Mouse (Mus musculus): ENCODE results near the gene Cdkn2aipnl.

The Cdkn2aipnl gene

GRCm38 (mm10) chr11:51966651-51967050 is 810 bp upstream of the Cdkn2aipnl start:
- ChIA-PET CTCF (interaction anchor here (0.5 to 4.6 kb wide), 56 partner anchors 8 to 1106 kb away, joined by 3 to 37 read pairs (median 4); partner anchors contain the start of genes 0610009B22Rik (in 1 of the 4), Sar1b (in 1 of the 4) and Sec24a (in 1 of the 4)), POLR2A (interaction anchor here in 3 of 4 experiments (0.5 to 4.0 kb wide), 48 partner anchors 9 to 430 kb away, joined by 3 to 23 read pairs (median 5); partner anchors contain the start of genes 0610009B22Rik (in 1 of the 3), 9530068E07Rik (in 1 of the 3), Hnrnpab (in 1 of the 3) and Jade2 (in 1 of the 3))

GRCm38 (mm10) chr11:51968896-51969295 is 1.4 kb downstream of the Cdkn2aipnl start:
- CTCF ChIA-PET: interaction anchor here (0.6 to 3.9 kb wide), 8 partner anchors 149 to 353 kb away, joined by 3 to 37 read pairs (median 4); no protein-coding TSS in a partner anchor
- POLR2A ChIA-PET: interaction anchor here in 1 of 4 experiments (0.9 to 1.6 kb wide), 3 partner anchors 8 to 371 kb away, joined by 3 to 5 read pairs (median 3); no protein-coding TSS in a partner anchor

GRCm38 (mm10) chr11:51969511-51969910 is 2.0 kb downstream of the Cdkn2aipnl start:
- POLR2A ChIA-PET: interaction anchor here in 2 of 4 experiments (0.9 to 1.7 kb wide), 5 partner anchors 8 to 370 kb away, joined by 3 to 5 read pairs (median 3); no protein-coding TSS in a partner anchor
- CTCF ChIA-PET: interaction anchor here (0.9 to 3.9 kb wide), 7 partner anchors 149 to 251 kb away, joined by 3 to 37 read pairs (median 4); no protein-coding TSS in a partner anchor

- CTCF ChIA-PET: interaction anchor here in 2 of 4 experiments (0.6 to 1.6 kb wide), 2 partner anchors 154 kb away, joined by 3 to 5 read pairs; no protein-coding TSS in a partner anchor
- POLR2A ChIA-PET: interaction anchor here in 1 of 4 experiments (0.9 to 2.2 kb wide), 2 partner anchors 15 to 113 kb away, joined by 3 to 9 read pairs; no protein-coding TSS in a partner anchor
Observed at GRCm38 (mm10) chr11:51971644-51972043, 4.2 kb downstream of the Cdkn2aipnl start.

GRCm38 (mm10) chr11:51999611-52000289 is 32.3 kb downstream of the Cdkn2aipnl start:
- ChIA-PET POLR2A (interaction anchor here (0.6 to 2.6 kb wide), 75 partner anchors 8 to 915 kb away, joined by 3 to 29 read pairs (median 4); partner anchors contain the start of genes Cdkn2aipnl (in 2 of the 4), Ppp2ca (in 2 of the 4), Vdac1 (in 2 of the 4) and 0610009B22Rik (in 1 of the 4)), CTCF (interaction anchor here in 1 of 4 experiments (0.5 to 1.0 kb wide), 6 partner anchors 33 to 360 kb away, joined by 3 to 6 read pairs (median 4); no protein-coding TSS in a partner anchor)

DNA sequence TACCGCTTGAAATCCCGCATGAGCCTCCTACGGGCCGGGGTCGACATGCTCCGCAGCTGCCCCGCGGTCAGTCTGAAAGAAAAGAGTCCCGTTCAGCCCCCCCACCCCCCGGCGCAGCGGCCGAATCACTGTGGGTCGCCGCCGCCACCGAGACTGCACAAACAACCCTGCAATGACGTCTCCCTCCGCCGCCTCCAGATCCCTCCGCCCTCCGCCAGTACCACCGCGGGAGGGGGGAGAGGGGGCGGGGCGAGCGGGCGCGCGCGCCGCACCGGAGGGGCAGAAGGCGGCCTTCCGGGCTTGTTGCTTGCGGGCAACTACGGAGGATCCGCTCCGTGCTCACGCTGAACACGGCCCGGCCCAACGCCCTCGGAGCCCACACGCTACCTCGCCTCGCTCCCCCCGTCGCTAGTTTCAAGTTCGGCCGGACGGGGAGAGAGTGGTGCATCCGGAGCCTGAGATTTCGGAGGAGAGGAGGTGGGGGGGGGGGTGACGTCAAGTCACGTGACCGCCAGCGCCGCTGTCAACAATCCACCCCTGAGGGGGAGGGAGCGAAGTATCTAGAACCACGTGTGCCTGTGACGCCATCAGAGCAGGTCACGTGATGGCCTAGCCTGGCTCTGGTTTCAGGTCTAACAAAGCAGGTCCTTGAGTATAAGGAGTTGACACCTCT is 33.0 kb downstream of the Cdkn2aipnl start, which contains the start of gene Ube2b:
TSS of gene Ube2b (minus strand) at position 473 of the 673 bp plus-strand sequence.
- ChIA-PET POLR2A (interaction anchor here (0.6 to 2.6 kb wide), 33 partner anchors 8 to 659 kb away, joined by 3 to 29 read pairs (median 5); partner anchors contain the start of genes Vdac1 (in 2 of the 4), Cdkn2aipnl (in 1 of the 4), Hnrnpab (in 1 of the 4) and Ppp2ca (in 1 of the 4)), CTCF (interaction anchor here in 1 of 4 experiments (0.6 kb wide), 1 partner anchor 145 kb away, joined by 3 read pairs; no protein-coding TSS in a partner anchor)

DNA sequence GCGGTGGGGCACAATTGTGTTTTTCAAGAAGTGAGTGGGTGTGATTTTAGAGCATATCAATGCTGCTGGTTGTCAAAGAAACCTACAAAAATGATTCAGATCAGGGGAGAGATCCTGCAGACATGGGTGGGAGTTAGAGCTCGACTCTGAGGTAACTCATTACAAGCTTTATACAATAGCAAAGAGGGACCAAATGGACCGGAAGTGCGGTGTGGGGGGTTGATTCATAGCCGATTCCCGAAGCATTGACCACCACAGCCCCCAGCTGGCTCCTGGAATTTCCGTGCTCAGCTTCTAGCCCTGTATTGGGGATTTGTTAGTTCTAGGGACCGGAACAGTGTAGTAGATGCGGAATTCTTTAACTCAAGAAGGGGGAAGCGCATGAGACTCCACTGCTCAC is 33.9 kb downstream of the Cdkn2aipnl start:
- ChIA-PET POLR2A (interaction anchor here in 3 of 4 experiments (0.7 to 2.8 kb wide), 8 partner anchors 9 to 394 kb away, joined by 3 to 11 read pairs (median 4); partner anchors contain the start of genes Cdkn2aipnl (in 1 of the 3), Hnrnpab (in 1 of the 3), Ppp2ca (in 1 of the 3) and Sar1b (in 1 of the 3)), CTCF (no interaction called here)

GRCm38 (mm10) chr11:52001861-52002260 is 34.4 kb downstream of the Cdkn2aipnl start:
- ChIA-PET CTCF (no interaction called here), POLR2A (interaction anchor here in 2 of 4 experiments (0.9 to 2.8 kb wide), 7 partner anchors 10 to 395 kb away, joined by 3 to 11 read pairs (median 4); partner anchors contain the start of genes Cdkn2aipnl (in 1 of the 2), Hnrnpab (in 1 of the 2), Ppp2ca (in 1 of the 2) and Sar1b (in 1 of the 2))

- POLR2A ChIA-PET: interaction anchor here (0.5 to 3.2 kb wide), 34 partner anchors 10 to 1631 kb away, joined by 3 to 17 read pairs (median 4); partner anchors contain the start of genes Cdkn2aipnl (in 2 of the 4), Ppp2ca (in 2 of the 4), 0610009B22Rik (in 1 of the 4) and Rmnd5b (in 1 of the 4)
- CTCF ChIA-PET: interaction anchor here (0.5 to 1.2 kb wide), 11 partner anchors 8 to 1718 kb away, joined by 3 to 11 read pairs (median 4); partner anchors contain the start of gene Il5 (in 1 of the 4)
Observed at GRCm38 (mm10) chr11:52002842-52003504, 35.5 kb downstream of the Cdkn2aipnl start.

GRCm38 (mm10) chr11:52003505-52003771 is 36.0 kb downstream of the Cdkn2aipnl start:
- ChIA-PET POLR2A (interaction anchor here (0.5 to 3.2 kb wide), 27 partner anchors 9 to 1632 kb away, joined by 3 to 17 read pairs (median 3); partner anchors contain the start of genes Cdkn2aipnl (in 2 of the 4), Ppp2ca (in 2 of the 4), 0610009B22Rik (in 1 of the 4) and Rmnd5b (in 1 of the 4)), CTCF (interaction anchor here in 3 of 4 experiments (0.5 to 1.3 kb wide), 5 partner anchors 7 to 247 kb away, joined by 3 to 5 read pairs (median 4); no protein-coding TSS in a partner anchor)

DNA sequence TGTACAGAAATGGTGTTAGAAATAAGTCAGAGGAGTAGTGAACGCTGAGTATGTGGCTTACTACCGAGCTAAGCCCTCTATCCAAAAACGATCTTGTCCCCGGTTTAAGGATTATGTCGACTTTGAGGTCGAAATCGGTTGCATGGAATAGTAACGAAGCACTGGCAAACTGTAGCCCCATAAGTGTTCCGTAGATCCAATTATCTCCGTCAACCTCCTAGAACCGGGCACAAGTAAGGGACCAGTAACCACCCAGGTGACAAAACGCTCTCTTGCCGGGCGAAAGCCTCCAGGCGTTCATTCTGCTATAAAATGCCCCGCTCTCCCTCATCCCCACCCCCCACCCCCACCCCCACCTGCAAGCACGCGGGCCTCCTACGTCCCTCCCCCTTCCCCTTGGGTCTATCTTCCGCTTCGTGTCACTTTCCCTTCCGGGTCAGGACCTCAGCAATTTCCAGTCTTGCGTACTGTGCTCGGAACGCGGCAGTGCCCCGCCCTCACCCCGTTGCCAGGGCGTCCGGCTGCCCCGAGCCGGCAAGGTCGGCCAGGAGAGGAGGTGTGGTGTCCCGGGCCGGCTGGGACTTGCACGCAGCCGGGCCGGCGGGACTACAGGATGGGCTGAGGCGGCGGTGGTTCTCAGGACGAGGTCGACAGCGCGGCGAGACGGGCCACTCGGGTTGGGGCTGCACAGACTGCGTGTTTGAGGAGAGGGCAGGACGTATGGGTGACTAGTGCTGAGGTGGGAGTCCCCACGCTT is 36.5 kb downstream of the Cdkn2aipnl start, which contains the start of gene Cdkl3:
TSS of gene Cdkl3 (plus strand) at position 450 of the 757 bp plus-strand sequence.
- CTCF ChIA-PET: interaction anchor here in 2 of 4 experiments (0.5 to 1.3 kb wide), 3 partner anchors 146 to 216 kb away, joined by 3 to 4 read pairs (median 4); no protein-coding TSS in a partner anchor
- POLR2A ChIA-PET: interaction anchor here in 3 of 4 experiments (0.5 to 3.2 kb wide), 26 partner anchors 9 to 645 kb away, joined by 3 to 17 read pairs (median 3); partner anchors contain the start of genes Cdkn2aipnl (in 2 of the 3), Ppp2ca (in 2 of the 3), 0610009B22Rik (in 1 of the 3) and Rmnd5b (in 1 of the 3)

GRCm38 (mm10) chr11:52005586-52005985 is 38.1 kb downstream of the Cdkn2aipnl start:
- POLR2A ChIA-PET: interaction anchor here in 2 of 4 experiments (0.6 to 3.2 kb wide), 5 partner anchors 18 to 353 kb away, joined by 3 to 17 read pairs (median 4); partner anchors contain the start of gene Ppp2ca (in 1 of the 2)
- CTCF ChIA-PET: no interaction called here

GRCm38 (mm10) chr11:52011011-52011410 is 43.5 kb downstream of the Cdkn2aipnl start:
- POLR2A ChIA-PET: interaction anchor here in 2 of 4 experiments (0.9 to 2.6 kb wide), 5 partner anchors 11 to 44 kb away, joined by 3 to 11 read pairs (median 3); partner anchors contain the start of gene Cdkn2aipnl (in 1 of the 2)
- CTCF ChIA-PET: interaction anchor here in 1 of 4 experiments (0.6 kb wide), 1 partner anchor 8 kb away, joined by 4 read pairs; no protein-coding TSS in a partner anchor

GRCm38 (mm10) chr11:52011541-52011940 is 44.1 kb downstream of the Cdkn2aipnl start:
- CTCF ChIA-PET: interaction anchor here in 2 of 4 experiments (0.6 to 2.5 kb wide), 3 partner anchors 159 to 194 kb away, joined by 3 to 8 read pairs (median 7); no protein-coding TSS in a partner anchor
- POLR2A ChIA-PET: interaction anchor here in 2 of 4 experiments (0.7 to 2.6 kb wide), 8 partner anchors 9 to 44 kb away, joined by 3 to 11 read pairs (median 4); partner anchors contain the start of gene Cdkn2aipnl (in 1 of the 2)

- CTCF ChIA-PET: interaction anchor here in 1 of 4 experiments (0.6 kb wide), 1 partner anchor 444 kb away, joined by 3 read pairs; no protein-coding TSS in a partner anchor
- POLR2A ChIA-PET: interaction anchor here in 1 of 4 experiments (0.5 to 0.6 kb wide), 2 partner anchors 29 to 361 kb away, joined by 3 to 4 read pairs; no protein-coding TSS in a partner anchor
Observed at GRCm38 (mm10) chr11:52018217-52018616, 50.8 kb downstream of the Cdkn2aipnl start.

All from embryonic stem cell, embryonic (primary cell).